Mouse (Mus musculus) CH12.LX (cell line): ENCODE results near the gene Palm. TPM values are rescaled to one million over a fixed set of nuclear protein-coding genes. Genes with fewer than 3 reads are reported as not detected.

Source experiments
- DNase-seq: peaks from one replicate; pipeline ENCODE4 v3.0.0-alpha.2; 2013; ENCODE audit errors: extremely low read depth
- H3K27ac ChIP-seq: 2 replicates; pipeline ENCODE4 v1.5.1; 2012; ENCODE audit warnings: low read depth, mild to moderate bottlenecking, control low read depth, moderate library complexity; ENCODE audit not compliant: insufficient read depth
- H3K27me3 ChIP-seq: replicated peaks from 2 replicates; pipeline ENCODE3; 2012; ENCODE audit warnings: inconsistent platforms
- H3K36me3 ChIP-seq, 2 experiments: replicated peaks in 1 of 2; 2 replicates each; pipeline versions ENCODE3 to v1.6.1; 2012; ENCODE audit warnings: inconsistent platforms in 1 of 2, low read length in 1 of 2, mild to moderate bottlenecking in 1 of 2, mixed read lengths in 1 of 2, moderate library complexity in 1 of 2; ENCODE audit not compliant: control insufficient read depth in 1 of 2, insufficient read depth in 1 of 2
- H3K4me1 ChIP-seq, 2 experiments: 2 replicates each; pipeline ENCODE4 v1.6.1; 2012; ENCODE audit warnings: inconsistent platforms in 1 of 2, moderate library complexity in 1 of 2; ENCODE audit not compliant: insufficient read depth in 2 of 2, control insufficient read depth in 1 of 2
- H3K4me2 ChIP-seq: 2 replicates; pipeline ENCODE4 v1.6.1; 2012; ENCODE audit warnings: low read depth, mild to moderate bottlenecking, control low read depth; ENCODE audit not compliant: poor library complexity, insufficient read depth, severe bottlenecking
- H3K4me3 ChIP-seq, 3 experiments: fragments of 150-350 bp in 1 of 3; sonication (generic) in 1 of 3; replicated peaks in 1 of 3; 2 replicates each; pipeline versions ENCODE3 to v1.5.1; 2011 to 2012; ENCODE audit warnings: low read depth in 2 of 3, low read length in 2 of 3, mild to moderate bottlenecking in 2 of 3, moderate library complexity in 2 of 3, control low read depth in 1 of 3, improper control_type of control experiment in 1 of 3, inconsistent platforms in 1 of 3, mixed read lengths in 1 of 3; ENCODE audit not compliant: poor library complexity in 1 of 3
- H3K79me2 ChIP-seq: replicated peaks from 2 replicates; pipeline ENCODE4 v1.6.1; 2012; ENCODE audit warnings: mild to moderate bottlenecking, moderate library complexity; ENCODE audit not compliant: control insufficient read depth, poor library complexity, insufficient read depth, severe bottlenecking; ENCODE audit errors: extremely low read depth
- H3K9ac ChIP-seq: 2 replicates; pipeline ENCODE4 v1.6.1; 2012; ENCODE audit warnings: low read depth, mild to moderate bottlenecking, control low read depth, moderate library complexity; ENCODE audit not compliant: insufficient read depth
- H3K9me3 ChIP-seq: replicated peaks from 2 replicates; pipeline ENCODE3; 2012; ENCODE audit warnings: low read length, inconsistent platforms, mixed read lengths
- BHLHE40 ChIP-seq: IDR thresholded peaks from 2 replicates; pipeline ENCODE4 v1.6.1; 2011; ENCODE audit warnings: mild to moderate bottlenecking, low read depth, low read length, improper control_type of control experiment
- CHD1 ChIP-seq: IDR thresholded peaks from 2 replicates; pipeline ENCODE4 v1.6.1; 2012; ENCODE audit warnings: low read depth, low read length, improper control_type of control experiment, inconsistent platforms
- CHD2 ChIP-seq: IDR thresholded peaks from 2 replicates; pipeline ENCODE4 v1.6.1; 2011; ENCODE audit warnings: low read length, improper control_type of control experiment
- E2F4 ChIP-seq: IDR thresholded peaks from 2 replicates; pipeline ENCODE4 v1.6.1; 2011; ENCODE audit warnings: low read depth, low read length, improper control_type of control experiment; ENCODE audit not compliant: insufficient replicate concordance
- ELF1 ChIP-seq: IDR thresholded peaks from 2 replicates; pipeline ENCODE4 v1.6.1; 2014; ENCODE audit warnings: low read depth, mild to moderate bottlenecking, inconsistent platforms, low read length, improper control_type of control experiment
- ETS1 ChIP-seq: conservative IDR thresholded peaks from 2 replicates; pipeline ENCODE4 v1.6.1; 2012; ENCODE audit warnings: low read depth, mild to moderate bottlenecking, inconsistent platforms, low read length, improper control_type of control experiment, moderate library complexity
- GABPA ChIP-seq: IDR thresholded peaks from 2 replicates; pipeline ENCODE4 v1.6.1; 2012; ENCODE audit warnings: low read depth, low read length, improper control_type of control experiment, inconsistent platforms; ENCODE audit not compliant: insufficient replicate concordance
- IRF4 ChIP-seq: IDR thresholded peaks from 2 replicates; pipeline ENCODE4 v1.6.1; 2014; ENCODE audit warnings: low read depth, mild to moderate bottlenecking, inconsistent platforms, low read length, improper control_type of control experiment
- JUN ChIP-seq: IDR thresholded peaks from 2 replicates; pipeline ENCODE4 v1.6.1; 2011; ENCODE audit warnings: low read depth, mild to moderate bottlenecking, low read length, improper control_type of control experiment, moderate library complexity; ENCODE audit not compliant: insufficient read depth
- JUND ChIP-seq: conservative IDR thresholded peaks from 2 replicates; pipeline ENCODE4 v1.6.1; 2011; ENCODE audit warnings: low read depth, low read length, improper control_type of control experiment
- MXI1 ChIP-seq: IDR thresholded peaks from 2 replicates; pipeline ENCODE4 v1.6.1; 2011; ENCODE audit warnings: mild to moderate bottlenecking, low read depth, low read length, improper control_type of control experiment
- MYC ChIP-seq: IDR thresholded peaks from 2 replicates; pipeline ENCODE4 v1.6.1; 2011; ENCODE audit warnings: low read depth, mild to moderate bottlenecking, improper control_type of control experiment, low read length
- NRF1 ChIP-seq: IDR thresholded peaks from 2 replicates; pipeline ENCODE4 v1.6.1; 2014; ENCODE audit warnings: low read depth, mild to moderate bottlenecking, inconsistent platforms, low read length, improper control_type of control experiment, moderate library complexity
- PAX5 ChIP-seq: IDR thresholded peaks from 2 replicates; pipeline ENCODE4 v1.6.1; 2012; ENCODE audit warnings: low read length, inconsistent platforms, mixed read lengths
- POLR2AphosphoS2 ChIP-seq: IDR thresholded peaks from 2 replicates; pipeline ENCODE4 v1.6.1; 2011; ENCODE audit warnings: low read depth, low read length, improper control_type of control experiment
- RAD21 ChIP-seq: IDR thresholded peaks from 2 replicates; pipeline ENCODE4 v1.6.1; 2011; ENCODE audit warnings: low read depth, mild to moderate bottlenecking, low read length, improper control_type of control experiment, moderate library complexity
- RCOR1 ChIP-seq: conservative IDR thresholded peaks from 2 replicates; pipeline ENCODE4 v1.6.1; 2012; ENCODE audit warnings: low read depth, mild to moderate bottlenecking, inconsistent platforms, low read length, improper control_type of control experiment
- SMC3 ChIP-seq: IDR thresholded peaks from 2 replicates; pipeline ENCODE4 v1.6.1; 2011; ENCODE audit warnings: low read depth, low read length, improper control_type of control experiment
- UBTF ChIP-seq: IDR thresholded peaks from 2 replicates; pipeline ENCODE4 v1.6.1; 2012; ENCODE audit warnings: low read depth, mild to moderate bottlenecking, inconsistent platforms, low read length, improper control_type of control experiment, moderate library complexity
- USF1 ChIP-seq: IDR thresholded peaks from 2 replicates; pipeline ENCODE4 v1.6.1; 2014; ENCODE audit warnings: low read depth, mild to moderate bottlenecking, inconsistent platforms, low read length, improper control_type of control experiment
- USF2 ChIP-seq: conservative IDR thresholded peaks from 2 replicates; pipeline ENCODE4 v1.6.1; 2011; ENCODE audit warnings: low read depth, low read length, improper control_type of control experiment
- ZC3H11A ChIP-seq: IDR thresholded peaks from 2 replicates; pipeline ENCODE4 v1.6.1; 2012; ENCODE audit warnings: low read depth, mild to moderate bottlenecking, inconsistent platforms, low read length, improper control_type of control experiment
- ZKSCAN1 ChIP-seq: IDR thresholded peaks from 2 replicates; pipeline ENCODE4 v1.6.1; 2012; ENCODE audit warnings: low read depth, inconsistent platforms, low read length, improper control_type of control experiment, borderline replicate concordance
- ZNF384 ChIP-seq: IDR thresholded peaks from 2 replicates; pipeline ENCODE4 v1.6.1; 2012; ENCODE audit warnings: low read depth, low read length, improper control_type of control experiment, inconsistent platforms
- dilution Hi-C: fragments of 300-500 bp; cut with MboI; formaldehyde crosslinking; loops from 2 replicates; pipeline ENCODE4 v1.14.3; 2020; ENCODE audit warnings: low sequenced_read_pairs; ENCODE audit not compliant: extremely low pct_unique_long_range_greater_than_20kb, extremely low pct_ligation_motif_present
- in situ Hi-C: fragments of 300-500 bp; cut with MboI; formaldehyde crosslinking; loops from 3 replicates; pipeline ENCODE4 v1.14.3; 2019; ENCODE audit warnings: low sequenced_read_pairs, low pct_ligation_motif_present, low pct_unique_long_range_greater_than_20kb, mixed read lengths
- polyA plus RNA-seq: library from polyadenylated mRNA; unstranded; fragments of >175 nt; gene quantifications from 2 replicates; pipeline ENCODE4 v1.2.1, GENCODE M21; 2012; ENCODE audit warnings: low read depth; ENCODE audit not compliant: insufficient read length
- total RNA-seq, 2 experiments: library from RNA; depleted of rRNA; stranded (reverse); fragments of 300-350 nt in 1 of 2; fragments of >200 nt in 1 of 2; gene quantifications; 2 replicates each; pipeline ENCODE4 v1.2.3; 2012 to 2014

Palm gene
- total and polyA plus RNA-seq, 3 experiments = 0.78 to 5.3 (median 2.5) TPM

- Histone ChIP-seq H3K79me2 (no peaks in the 10 kb centered on the region), H3K36me3 (no peaks in the 10 kb centered on the region), H3K9ac (no peak overlapping the region), H3K4me3 (no peak overlapping the region), H3K4me1 (peaks cover 0 to 10% of the 10 kb centered on the region in 2 experiments; a peak in 2 of 4 replicates), H3K27me3 (peaks cover 32% of the 10 kb centered on the region), H3K9me3 (no peaks in the 10 kb centered on the region), H3K4me2 (no peak overlapping the region), H3K27ac (no peak overlapping the region)
- dilution Hi-C loops = no loop called here
- TF ChIP-seq SMC3 (no peak), JUN (no peak), MYC (no peak), MXI1 (no peak), GABPA (no peak), JUND (no peak), USF2 (no peak)
- in situ Hi-C loops = no loop called here
- peak; percentile 22 for DNase-seq
These were observed 13.6 kb downstream of the Palm start for GRCm38 (mm10) chr10:79806972-79807371.

- H3K27me3 ChIP-seq = peaks cover 34% of the 10 kb centered on the region
- dilution Hi-C loops = no loop called here
- no peak overlapping the region for H3K4me2 ChIP-seq
- H3K4me1 ChIP-seq = peaks cover 0 to 12% of the 10 kb centered on the region in 2 experiments; a peak in 2 of 4 replicates
- H3K9ac ChIP-seq = no peak overlapping the region
- no peaks in the 10 kb centered on the region for H3K36me3 ChIP-seq
- in situ Hi-C loops = no loop called here
- H3K4me3 ChIP-seq = no peak overlapping the region
- H3K9me3 ChIP-seq = no peaks in the 10 kb centered on the region
- no peak for DNase-seq
- H3K79me2 ChIP-seq = no peaks in the 10 kb centered on the region
- H3K27ac ChIP-seq = no peak overlapping the region
- TF ChIP-seq CHD1 = no peak
- no peak for TF ChIP-seq IRF4
- TF ChIP-seq E2F4 = no peak
- TF ChIP-seq MXI1 = no peak
- no peak for TF ChIP-seq ETS1
- no peak for TF ChIP-seq PAX5
- no peak for TF ChIP-seq ZC3H11A
- no peak for TF ChIP-seq NRF1
These were observed 14.5 kb downstream of the Palm start for GRCm38 (mm10) chr10:79807826-79808225.

GRCm38 (mm10) chr10:79808728-79809127, 15.4 kb downstream of the Palm start:
- peaks cover 0 to 12% of the 10 kb centered on the region in 2 experiments; a peak in 2 of 4 replicates for H3K4me1 ChIP-seq
- DNase-seq = no peak
- TF ChIP-seq USF1 (no peak), GABPA (no peak), POLR2AphosphoS2 (no peak), ZNF384 (no peak), IRF4 (no peak), CHD1 (no peak), RCOR1 (no peak), JUN (no peak), BHLHE40 (no peak), NRF1 (no peak), RAD21 (no peak), SMC3 (no peak), ELF1 (no peak), CHD2 (no peak), ZKSCAN1 (no peak), UBTF (no peak)
- no peaks in the 10 kb centered on the region for H3K79me2 ChIP-seq
- H3K27ac ChIP-seq = no peak overlapping the region
- dilution Hi-C loops = no loop called here
- H3K4me2 ChIP-seq = no peak overlapping the region
- no peak overlapping the region for H3K4me3 ChIP-seq
- H3K9ac ChIP-seq = no peak overlapping the region
- in situ Hi-C loops = no loop called here
- H3K9me3 ChIP-seq = no peaks in the 10 kb centered on the region
- H3K36me3 ChIP-seq = no peaks in the 10 kb centered on the region
- peaks cover 30% of the 10 kb centered on the region for H3K27me3 ChIP-seq
